Mouse (Mus musculus) hindbrain, embryonic 14.5 days (tissue): Measurements from ENCODE around the gene Crk. TPM values are rescaled to one million over a fixed set of nuclear protein-coding genes. Genes with fewer than 3 reads are reported as not detected.

Experiments used
- ATAC-seq: fragments of 200-750 bp; cut with Nextera tagmentation; 2 replicates; pipeline ENCODE4 v1.8.0; 2017; ENCODE audit warnings: moderate number of reproducible peaks, mild to moderate bottlenecking, moderate TSS enrichment, moderate library complexity; ENCODE audit not compliant: low FRiP score
- DNase-seq: peaks from one replicate; pipeline ENCODE4 v3.0.0-alpha.2; 2015; ENCODE audit warnings: low spot score
- H3K27ac ChIP-seq: fragments of 300-500 bp; sonication (generic); 2 replicates; pipeline ENCODE4 v1.5.1; 2014; ENCODE audit warnings: mild to moderate bottlenecking, moderate library complexity
- H3K27me3 ChIP-seq: fragments of 300-500 bp; sonication (generic); 2 replicates; pipeline ENCODE4 v1.6.1; 2014; ENCODE audit warnings: mild to moderate bottlenecking, low read length, mixed read lengths; ENCODE audit not compliant: control insufficient read depth, insufficient read depth
- H3K36me3 ChIP-seq: fragments of 300-500 bp; sonication (generic); replicated peaks from 2 replicates; pipeline ENCODE4 v1.6.1; 2014; ENCODE audit not compliant: control insufficient read depth, insufficient read depth
- H3K4me1 ChIP-seq: fragments of 300-500 bp; sonication (generic); replicated peaks from 2 replicates; pipeline ENCODE4 v1.6.1; 2014; ENCODE audit warnings: antibody characterized with exemption, low read length, mixed read lengths; ENCODE audit not compliant: control insufficient read depth, insufficient read depth
- H3K4me2 ChIP-seq: fragments of 300-500 bp; sonication (generic); replicated peaks from 2 replicates; pipeline ENCODE4 v1.6.1; 2014; ENCODE audit warnings: mild to moderate bottlenecking, moderate library complexity
- H3K4me3 ChIP-seq: fragments of 300-500 bp; sonication (generic); replicated peaks from 2 replicates; pipeline ENCODE4 v1.5.1; 2014; ENCODE audit warnings: mild to moderate bottlenecking, low read length
- H3K9ac ChIP-seq: fragments of 300-500 bp; sonication (generic); 2 replicates; pipeline ENCODE4 v1.6.1; 2014
- H3K9me3 ChIP-seq: fragments of 300-500 bp; sonication (generic); 2 replicates; pipeline ENCODE4 v1.6.1; 2016; ENCODE audit warnings: low read length; ENCODE audit not compliant: control insufficient read depth
- WGBS: fragments of 180-500 bp; shearing (Covaris S2); extraction: QIAGEN DNeasy Blood & Tissue Kit; methylation state at CpG from one replicate; pipeline ENCODE4 v1.1.7; 2014; 5-methylcytosine and 5-hydroxymethylcytosine counted together
- polyA plus RNA-seq: library from polyadenylated mRNA; unstranded; fragments of >200 nt; fragmentation: Nextera tagmentation; extraction: Ambion mirVana; gene quantifications from 2 replicates; pipeline ENCODE4 v1.2.1, GENCODE M21; 2014

Crk gene
- polyA plus RNA-seq, 1 experiment from 2014 or later: 102 TPM

DNA sequence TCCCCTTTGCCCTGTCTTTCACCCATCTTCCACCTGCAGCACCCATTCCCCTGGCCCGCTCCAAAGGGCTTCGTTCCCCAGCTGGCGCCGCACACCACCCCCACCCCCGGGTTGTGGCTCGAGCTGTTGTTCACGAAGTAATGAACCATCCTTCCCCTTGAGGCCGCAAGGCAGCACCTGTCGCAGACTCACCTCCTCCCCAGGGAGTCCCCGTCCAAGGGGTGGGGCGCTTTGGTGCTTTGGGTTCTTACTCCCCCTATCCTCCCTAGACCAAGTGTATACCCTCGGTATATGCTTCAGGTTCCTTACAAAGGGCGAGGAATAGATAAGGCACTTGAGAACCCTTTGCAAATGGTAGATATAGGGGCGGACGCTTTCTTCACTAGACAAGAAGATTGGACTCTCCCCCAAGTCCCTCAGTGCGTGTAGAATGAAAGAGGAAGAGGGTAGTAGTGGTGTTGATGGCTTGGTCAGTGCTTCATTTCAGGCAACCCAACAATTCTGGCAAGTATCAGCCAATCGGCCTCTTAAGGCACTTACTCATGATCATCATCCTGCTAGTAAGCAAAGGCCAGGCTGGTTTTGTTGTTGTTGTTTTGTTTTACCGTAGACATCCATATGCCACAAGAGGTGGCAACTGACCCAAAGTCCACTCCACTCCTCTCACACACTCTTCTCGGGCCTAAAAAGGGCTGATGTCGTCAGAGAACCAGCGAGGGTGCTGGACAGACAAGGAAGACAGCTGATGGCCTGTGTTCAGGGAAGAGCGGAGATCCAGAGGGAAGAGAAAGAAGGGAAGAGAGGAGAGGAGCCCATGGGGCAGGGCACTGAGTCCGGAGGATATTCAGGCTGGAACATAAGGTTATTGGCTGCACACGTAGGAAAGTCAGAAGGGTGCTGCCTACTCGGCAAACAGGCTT is 24.3 kb upstream of the Crk start:
- Histone ChIP-seq H3K9ac (peak overlapping the region; percentile 52; the same call in 1 of the 2 replicates), H3K27ac (no peak overlapping the region), H3K36me3 (no peaks in the 10 kb centered on the region), H3K4me3 (peak overlapping the region; percentile 43), H3K9me3 (no peaks in the 10 kb centered on the region), H3K4me1 (peaks cover 19% of the 10 kb centered on the region; the same call in 1 of the 2 replicates), H3K27me3 (peaks cover 37% of the 10 kb centered on the region), H3K4me2 (peak overlapping the region; percentile 73)
- ATAC-seq (no peak), DNase-seq (no peak)
- WGBS: 41% methylated on average over 25 of the region's 25 CpGs

DNA sequence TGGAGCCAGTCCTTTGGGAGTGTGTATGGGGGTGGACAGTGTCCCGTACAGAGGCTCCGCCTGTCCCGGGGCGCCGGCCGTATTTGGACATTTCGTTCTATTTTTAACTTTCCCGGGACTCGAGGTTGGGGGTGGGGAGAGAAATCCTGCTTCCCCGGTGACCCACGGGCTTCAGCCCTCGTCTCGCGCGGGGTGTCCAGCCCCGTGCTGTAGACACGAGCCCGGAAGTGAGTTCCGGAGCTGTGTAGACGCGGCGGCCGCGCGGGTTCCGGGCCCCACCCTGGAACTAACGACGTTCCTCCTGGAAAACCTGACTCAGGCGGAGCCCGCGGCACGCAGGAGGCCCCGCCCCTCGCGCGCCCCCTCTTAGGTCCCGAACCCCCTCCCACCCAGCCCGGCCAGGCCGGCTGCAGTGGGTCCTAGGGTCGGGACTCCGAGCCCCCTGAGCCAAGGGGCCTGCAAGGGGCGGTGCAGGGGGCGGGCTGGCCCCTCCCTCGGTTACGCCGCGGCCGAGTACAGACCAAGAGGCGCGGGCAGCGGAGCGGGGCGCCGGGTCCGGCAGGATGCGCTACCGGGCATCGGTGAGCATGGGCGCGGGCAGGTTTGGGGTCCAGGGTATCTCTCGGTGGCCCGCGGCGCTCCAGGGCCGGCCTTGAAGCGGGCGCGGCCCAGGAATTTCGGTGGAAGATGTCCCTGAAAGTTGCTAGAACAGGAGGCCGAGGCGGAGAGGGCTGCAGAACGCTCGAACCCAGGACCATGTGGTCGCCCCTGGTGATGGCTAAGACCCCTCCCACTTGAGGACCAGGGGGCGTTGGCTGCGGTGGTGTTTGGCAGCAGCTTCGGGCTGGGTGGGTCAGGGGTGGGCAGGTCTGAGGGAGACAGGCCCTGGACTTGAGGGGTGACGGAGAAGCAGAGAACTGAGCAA is 23.2 kb upstream of the Crk start:
- ATAC-seq: peak; percentile 34; the same call in 1 of the 2 replicates

DNA sequence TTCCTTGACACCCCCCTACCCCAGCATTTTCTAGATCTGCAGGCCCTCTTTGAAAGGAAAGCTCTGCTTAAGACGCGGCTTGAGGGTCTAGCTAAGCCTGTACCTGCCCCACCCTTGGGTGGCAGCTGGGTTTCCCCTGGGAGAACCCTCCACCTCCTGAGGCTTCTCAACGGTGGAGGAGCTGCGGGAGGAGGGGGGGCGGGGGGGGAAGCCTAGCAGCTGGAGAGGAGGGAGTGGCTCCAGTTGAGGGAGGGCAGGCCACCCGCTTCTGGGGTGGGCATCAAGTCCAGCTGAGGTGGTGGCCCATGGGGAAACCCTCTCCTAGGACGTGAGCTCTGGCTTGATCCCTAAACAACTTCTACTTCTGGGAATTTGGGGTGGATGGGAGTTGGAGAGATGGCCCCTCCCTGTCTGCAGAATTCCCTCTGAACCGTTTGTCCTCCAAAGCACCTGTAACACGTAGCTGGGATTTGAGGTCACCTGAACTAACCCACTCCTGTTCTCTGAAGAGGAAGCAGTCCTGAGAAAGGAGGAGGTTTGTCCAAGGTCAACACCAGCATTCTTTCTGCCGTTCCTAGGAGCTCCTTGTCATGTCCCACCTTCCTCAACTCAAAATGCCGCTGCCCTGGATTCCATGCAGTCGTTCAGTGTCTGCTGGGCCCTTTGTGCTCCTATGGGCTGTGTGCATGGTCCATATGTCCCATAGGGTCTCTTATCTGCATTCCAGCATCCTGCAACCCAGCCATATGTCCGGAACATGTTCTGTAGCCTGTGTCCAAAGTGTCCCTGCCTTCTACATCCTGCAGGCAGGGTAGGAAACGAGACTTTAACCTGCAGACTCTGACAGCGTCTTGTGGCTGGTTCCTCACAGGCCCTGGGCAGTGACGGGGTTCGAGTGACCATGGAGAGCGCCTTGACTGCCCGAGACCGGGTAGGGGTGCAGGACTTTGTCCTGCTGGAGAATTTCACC is 22.2 kb upstream of the Crk start:
- ATAC-seq (no peak), DNase-seq (no peak)
- H3K27me3 ChIP-seq: peaks cover 37% of the 10 kb centered on the region

More for the DNA sequence above, 23.2 kb upstream of the Crk start:
- DNase-seq: peak; percentile 30
- WGBS: 2% methylated on average over 78 of the region's 78 CpGs
- Histone ChIP-seq H3K27me3 (peaks cover 37% of the 10 kb centered on the region), H3K36me3 (peaks cover 2% of the 10 kb centered on the region; the same call in 1 of the 2 replicates), H3K4me2 (peak overlapping the region; percentile 68), H3K9ac (peak overlapping the region; percentile 69), H3K4me3 (peak overlapping the region; percentile 39), H3K27ac (no peak overlapping the region), H3K9me3 (no peaks in the 10 kb centered on the region), H3K4me1 (peaks cover 19% of the 10 kb centered on the region; the same call in 1 of the 2 replicates)

DNA sequence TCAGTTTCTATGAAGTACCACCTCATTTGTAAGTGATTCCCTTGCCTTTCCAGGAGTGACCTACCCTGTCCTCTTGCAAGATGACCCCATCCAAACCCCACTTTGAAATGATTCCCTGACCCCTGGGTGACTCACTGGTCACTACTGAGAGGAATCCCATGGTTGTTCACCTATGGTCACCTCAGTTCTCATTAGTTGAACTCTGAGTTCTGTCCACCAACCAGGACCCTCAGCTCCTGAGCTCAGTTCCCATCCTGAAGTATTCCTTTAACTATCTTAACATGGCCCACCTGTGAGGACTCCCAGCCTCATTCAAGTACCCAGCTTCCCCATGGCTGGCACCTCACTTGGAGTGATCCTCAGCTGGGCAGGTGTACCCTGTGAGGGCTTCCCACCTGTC is 21.2 kb upstream of the Crk start:
- H3K9me3 ChIP-seq: no peaks in the 10 kb centered on the region
- peaks cover 19% of the 10 kb centered on the region; the same call in 1 of the 2 replicates for H3K4me1 ChIP-seq
- H3K9ac ChIP-seq: no peak overlapping the region
- peaks cover 17% of the 10 kb centered on the region; the same call in 1 of the 2 replicates for H3K36me3 ChIP-seq
- H3K27me3 ChIP-seq: peaks cover 35% of the 10 kb centered on the region
- ATAC-seq: no peak
- no peak overlapping the region for H3K4me2 ChIP-seq
- no peak overlapping the region for H3K27ac ChIP-seq
- no peak for DNase-seq
- no peak overlapping the region for H3K4me3 ChIP-seq

More for the DNA sequence above, 22.2 kb upstream of the Crk start:
- H3K9me3 ChIP-seq: no peaks in the 10 kb centered on the region
- H3K9ac ChIP-seq: peak overlapping the region; percentile 69; the same call in 1 of the 2 replicates
- H3K4me3 ChIP-seq: peak overlapping the region; percentile 39
- H3K27ac ChIP-seq: no peak overlapping the region
- H3K36me3 ChIP-seq: peaks cover 9% of the 10 kb centered on the region; the same call in 1 of the 2 replicates
- WGBS: 62% methylated on average over 19 of the region's 20 CpGs
- peak overlapping the region; percentile 68 for H3K4me2 ChIP-seq
- peaks cover 19% of the 10 kb centered on the region; the same call in 1 of the 2 replicates for H3K4me1 ChIP-seq

DNA sequence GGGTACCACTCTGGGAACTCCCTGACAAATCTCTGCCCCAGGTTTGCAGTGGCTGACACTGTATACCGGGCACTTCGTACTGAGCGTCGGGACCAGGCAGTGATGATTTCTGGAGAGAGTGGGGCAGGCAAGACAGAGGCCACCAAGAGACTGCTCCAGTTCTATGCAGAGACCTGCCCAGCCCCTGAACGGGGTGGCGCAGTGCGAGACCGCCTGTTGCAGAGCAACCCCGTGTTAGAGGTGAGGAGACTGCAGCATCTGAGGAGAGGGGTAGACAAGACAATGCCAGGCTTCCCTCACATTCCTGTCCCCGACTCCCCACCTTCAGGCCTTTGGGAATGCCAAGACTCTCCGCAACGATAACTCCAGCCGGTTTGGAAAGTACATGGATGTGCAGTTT is 20.7 kb upstream of the Crk start:
- Histone ChIP-seq H3K27ac (no peak overlapping the region), H3K4me3 (no peak overlapping the region), H3K4me1 (peaks cover 17% of the 10 kb centered on the region; the same call in 1 of the 2 replicates), H3K36me3 (peaks cover 17% of the 10 kb centered on the region; the same call in 1 of the 2 replicates), H3K27me3 (peaks cover 30% of the 10 kb centered on the region), H3K9ac (no peak overlapping the region), H3K4me2 (no peak overlapping the region), H3K9me3 (no peaks in the 10 kb centered on the region)
- 95% methylated on average over 13 of the region's 13 CpGs for WGBS
- ATAC-seq: no peak
- no peak for DNase-seq

DNA sequence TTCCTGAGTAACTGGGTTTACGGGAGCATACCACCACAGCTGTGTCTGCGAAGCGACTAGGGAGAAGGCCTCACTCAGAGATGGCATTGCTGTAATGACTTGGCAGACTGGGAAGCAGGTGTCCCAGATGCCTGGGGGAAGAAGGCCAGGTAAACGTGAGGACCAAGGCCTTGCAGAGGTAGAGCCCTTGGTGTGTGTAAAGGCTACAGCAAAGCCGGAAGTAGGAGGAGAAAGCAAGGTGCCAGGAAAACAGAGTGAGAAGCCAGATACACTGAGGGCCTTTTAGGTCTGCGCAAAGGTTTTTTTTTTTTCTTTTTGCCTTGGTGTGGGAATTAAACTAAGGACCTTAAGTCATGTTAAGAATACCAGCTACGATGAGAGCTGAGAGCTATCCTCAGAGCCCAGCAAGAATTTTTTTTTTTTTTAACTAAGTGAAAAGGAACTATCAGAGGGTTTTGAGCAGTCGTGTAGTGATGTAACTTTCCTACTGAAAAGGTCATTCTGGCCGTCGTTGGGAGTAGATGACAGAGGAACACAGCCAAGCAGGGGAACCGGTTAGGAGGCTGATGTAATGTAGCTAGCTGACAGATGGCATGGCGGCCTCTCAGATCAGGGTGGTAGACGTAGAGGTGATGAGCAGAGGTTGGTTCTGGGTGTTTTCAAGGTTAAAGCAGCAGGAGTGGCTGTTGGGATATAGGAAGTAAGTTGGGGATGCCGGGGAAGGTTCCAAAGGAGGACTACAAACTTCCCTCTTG is 19.9 kb upstream of the Crk start:
- DNase-seq (no peak), ATAC-seq (no peak)
- no peak overlapping the region for H3K9ac ChIP-seq
- H3K4me1 ChIP-seq: peaks cover 8% of the 10 kb centered on the region; the same call in 1 of the 2 replicates
- peaks cover 22% of the 10 kb centered on the region; the same call in 1 of the 2 replicates for H3K27me3 ChIP-seq
- H3K36me3 ChIP-seq: peaks cover 17% of the 10 kb centered on the region; the same call in 1 of the 2 replicates
- no peak overlapping the region for H3K4me3 ChIP-seq
- no peak overlapping the region for H3K27ac ChIP-seq
- no peaks in the 10 kb centered on the region for H3K9me3 ChIP-seq
- H3K4me2 ChIP-seq: no peak overlapping the region
- WGBS: 87% methylated on average over 14 of the region's 14 CpGs

DNA sequence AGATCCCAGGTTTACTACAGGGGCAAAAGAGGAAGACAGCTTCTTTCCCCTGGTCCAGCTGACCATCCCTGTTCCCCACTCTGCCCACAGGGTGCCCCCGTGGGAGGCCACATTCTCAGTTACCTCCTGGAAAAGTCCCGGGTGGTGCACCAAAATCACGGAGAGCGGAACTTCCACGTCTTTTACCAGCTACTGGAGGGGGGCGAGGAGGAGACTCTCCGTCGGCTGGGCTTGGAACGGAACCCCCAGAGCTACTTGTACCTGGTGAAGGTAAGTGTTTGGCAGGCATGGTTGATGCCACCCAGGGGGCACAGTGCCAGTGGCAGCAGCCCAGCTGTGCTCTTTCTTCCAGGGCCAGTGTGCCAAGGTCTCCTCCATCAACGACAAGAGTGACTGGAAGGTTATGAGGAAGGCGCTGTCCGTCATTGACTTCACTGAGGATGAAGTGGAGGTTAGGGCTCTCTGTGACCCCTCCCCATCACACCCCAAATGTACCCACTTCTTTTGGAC is 18.9 kb upstream of the Crk start:
- H3K36me3 ChIP-seq: peaks cover 17% of the 10 kb centered on the region; the same call in 1 of the 2 replicates
- H3K27me3 ChIP-seq: peaks cover 12% of the 10 kb centered on the region; the same call in 1 of the 2 replicates
- 94% methylated on average over 12 of the region's 12 CpGs for WGBS
- no peak overlapping the region for H3K27ac ChIP-seq
- no peak overlapping the region for H3K9ac ChIP-seq
- H3K4me3 ChIP-seq: no peak overlapping the region
- no peak for DNase-seq
- no peak overlapping the region for H3K4me2 ChIP-seq
- no peak for ATAC-seq
- H3K4me1 ChIP-seq: 0 out of 2 replicates have a peak, but pooled peaks cover 5% of the 10 kb centered on the region
- no peaks in the 10 kb centered on the region for H3K9me3 ChIP-seq
